Mouse (Mus musculus) lung, adult 2 months (tissue): ENCODE results near the gene Six6. TPM values are rescaled to one million over a fixed set of nuclear protein-coding genes. Genes with fewer than 3 reads are reported as not detected.

Experiments
- DNase-seq: peaks from one replicate; pipeline ENCODE4 v3.0.0; 2022
- H3K4me1 ChIP-seq: fragments of 200-500 bp; 2 replicates; pipeline ENCODE4 v1.6.1; 2011; ENCODE audit warnings: low read length; ENCODE audit not compliant: control insufficient read depth, insufficient read depth
- H3K4me3 ChIP-seq: fragments of 200-500 bp; replicated peaks from 2 replicates; pipeline ENCODE3; 2011; ENCODE audit warnings: low read depth, mild to moderate bottlenecking, control low read depth, low read length; ENCODE audit errors: extremely low read depth
- CTCF ChIP-seq: fragments of 200-500 bp; IDR thresholded peaks from 2 replicates; pipeline ENCODE4 v1.5.1; 2011; ENCODE audit warnings: mild to moderate bottlenecking, low read length, control low read depth; ENCODE audit not compliant: insufficient read depth
- POLR2A ChIP-seq: fragments of 200-500 bp; IDR thresholded peaks from 2 replicates; pipeline ENCODE4 v1.6.1; 2011; ENCODE audit warnings: low read depth, mild to moderate bottlenecking, control low read depth, low read length, borderline replicate concordance; ENCODE audit errors: extremely low read depth
- WGBS: fragments of 180-500 bp; shearing (Covaris S2); methylation state at CpG from one replicate; pipeline ENCODE4 v1.1.7; 2018; 5-methylcytosine and 5-hydroxymethylcytosine counted together
- polyA plus RNA-seq: library from polyadenylated mRNA; depleted of rRNA; stranded (reverse); fragments of >200 nt; gene quantifications from 2 replicates; pipeline ENCODE4 v1.2.3, GENCODE M21; 2012

Gene Six6
- polyA plus RNA-seq, 1 experiment: not detected

- WGBS: 4% methylated on average over 32 of the region's 32 CpGs
- TF ChIP-seq POLR2A (no peak), CTCF (no peak)
- DNase-seq: no peak
- no peaks in the 10 kb centered on the region for H3K4me1 ChIP-seq
- no peak overlapping the region for H3K4me3 ChIP-seq
Observed at GRCm38 (mm10) chr12:72941398-72942051, 1.8 kb downstream of the Six6 start.

GRCm38 (mm10) chr12:72942171-72942570 lies 2.5 kb downstream of the Six6 start:
- TF ChIP-seq CTCF (no peak), POLR2A (no peak)
- Histone ChIP-seq H3K4me3 (no peak overlapping the region), H3K4me1 (no peaks in the 10 kb centered on the region)
- WGBS: 27% methylated on average over 6 of the region's 6 CpGs
- DNase-seq: no peak

GRCm38 (mm10) chr12:72943574-72944110 lies 4.0 kb downstream of the Six6 start:
- no peaks in the 10 kb centered on the region for H3K4me1 ChIP-seq
- TF ChIP-seq POLR2A (no peak), CTCF (no peak)
- H3K4me3 ChIP-seq: no peak overlapping the region
- WGBS: 13% methylated on average over 2 of the region's 2 CpGs
- no peak for DNase-seq

GRCm38 (mm10) chr12:72944411-72945225 lies 4.9 kb downstream of the Six6 start:
- no peak for DNase-seq

GRCm38 (mm10) chr12:72945301-72946063 lies 5.8 kb downstream of the Six6 start:
- WGBS: 1% methylated on average over 89 of the region's 89 CpGs
- TF ChIP-seq CTCF: no peak
- no peak for TF ChIP-seq POLR2A
- Histone ChIP-seq H3K4me3 (no peak overlapping the region), H3K4me1 (no peaks in the 10 kb centered on the region)
- no peak for DNase-seq

More at GRCm38 (mm10) chr12:72944411-72945225, 4.9 kb downstream of the Six6 start:
- TF ChIP-seq POLR2A (no peak), CTCF (no peak)
- WGBS: 4% methylated on average over 24 of the region's 24 CpGs
- H3K4me1 ChIP-seq: no peaks in the 10 kb centered on the region
- H3K4me3 ChIP-seq: no peak overlapping the region

- Histone ChIP-seq H3K4me1 (no peaks in the 10 kb centered on the region), H3K4me3 (no peak overlapping the region)
- WGBS: 15% methylated on average over 8 of the region's 8 CpGs
- TF ChIP-seq CTCF (no peak), POLR2A (no peak)
- DNase-seq: no peak
Observed at GRCm38 (mm10) chr12:72946064-72946395, 6.3 kb downstream of the Six6 start.

- TF ChIP-seq CTCF (no peak), POLR2A (no peak)
- no peak for DNase-seq
- Histone ChIP-seq H3K4me3 (no peak overlapping the region), H3K4me1 (no peaks in the 10 kb centered on the region)
Observed at GRCm38 (mm10) chr12:72946805-72947204, 7.1 kb downstream of the Six6 start.

GRCm38 (mm10) chr12:72947335-72947734 lies 7.6 kb downstream of the Six6 start:
- Histone ChIP-seq H3K4me1 (no peaks in the 10 kb centered on the region), H3K4me3 (no peak overlapping the region)
- 27% methylated on average over 2 of the region's 2 CpGs for WGBS
- no peak for DNase-seq
- TF ChIP-seq CTCF (no peak), POLR2A (no peak)

- Histone ChIP-seq H3K4me3 (no peak overlapping the region), H3K4me1 (no peaks in the 10 kb centered on the region)
- 72% methylated on average over 5 of the region's 5 CpGs for WGBS
- DNase-seq: no peak
- TF ChIP-seq CTCF (no peak), POLR2A (no peak)
Observed at GRCm38 (mm10) chr12:72953089-72953488, 13.4 kb downstream of the Six6 start.

- DNase-seq: no peak
- WGBS: 79% methylated on average over 5 of the region's 5 CpGs
- no peaks in the 10 kb centered on the region for H3K4me1 ChIP-seq
- TF ChIP-seq CTCF: no peak
- no peak for TF ChIP-seq POLR2A
- no peak overlapping the region for H3K4me3 ChIP-seq
Observed at GRCm38 (mm10) chr12:72953858-72954257, 14.2 kb downstream of the Six6 start.
